35 mouse cellular contexts compared by ENCODE assay signal in the genomic region with DNA sequence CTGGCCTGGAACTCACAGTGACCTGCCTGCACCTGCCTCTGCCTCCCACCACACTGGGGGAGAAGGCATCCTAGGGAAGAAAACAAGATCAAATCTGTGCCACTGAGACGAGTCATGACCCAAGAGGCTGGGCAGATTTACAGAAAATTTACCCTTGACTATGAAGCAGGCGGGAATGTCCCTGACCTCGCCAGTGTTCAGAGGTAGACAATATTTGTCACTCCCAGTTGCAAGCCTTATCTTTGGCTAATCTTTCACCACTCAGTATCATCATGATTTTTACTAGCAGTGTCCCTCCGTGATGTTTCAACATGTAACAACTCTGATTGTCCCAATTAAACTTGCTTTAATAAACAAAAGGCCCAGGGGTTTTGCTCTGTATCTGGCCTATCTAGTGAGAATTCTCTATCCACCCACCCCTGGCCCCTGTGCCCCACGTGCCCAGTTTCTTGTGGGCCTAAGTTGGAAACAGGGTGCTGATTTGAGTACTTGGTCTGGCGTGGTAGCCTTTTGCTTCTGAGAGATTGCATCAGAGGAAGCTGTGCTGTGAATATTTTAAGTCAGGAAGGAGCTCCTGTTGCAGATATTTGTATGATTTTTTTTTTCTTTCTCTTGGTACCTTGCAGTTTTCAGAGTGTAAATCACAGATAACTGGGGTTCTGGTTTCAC. TPM values are rescaled to one million over a fixed set of nuclear protein-coding genes. Genes with fewer than 3 reads are reported as not detected.
A peak's percentile ranks its signal among the peaks of the same experiment; 100 is the strongest.
DNase-seq lines count a peak whose midpoint lies in the region; ATAC-seq and TF ChIP-seq lines count a peak whose summit lies in the region.
"Had no signal": no experiment of that assay in that cellular context is flagged by ENCODE, and none has a peak within 500 bp of the region (broad histone marks: within the 10 kb centered on the region; RNA-seq: fewer than 3 reads in every experiment).

No protein-coding gene starts in this region.

- peaks cover 26% of the 10 kb centered on the region for H3K36me3 ChIP-seq in kidney, embryonic 16.5 days (ENCODE audit: insufficient read depth, low read length)
- no peaks in the 10 kb centered on the region for H3K36me3 ChIP-seq in kidney, adult 2 months (ENCODE audit: control insufficient read depth, insufficient read depth, low read length)

- no peak for TF ChIP-seq CTCF in kidney, adult 2 months (conservative IDR thresholded peaks at IDR 0.05; ENCODE audit: insufficient read depth, insufficient read length, low read depth, low read length)

- WGBS in kidney, embryonic 16.5 days: 75% methylated on average over 6 of the region's 6 CpGs
- WGBS in kidney, adult 2 months: 74% methylated on average over 6 of the region's 6 CpGs

- H3K9me3 ChIP-seq in kidney, embryonic 16.5 days (ENCODE audit: low read length): no peaks in the 10 kb centered on the region
- H3K9me3 ChIP-seq: embryonic facial prominence, embryonic 12.5 days; forebrain, embryonic 10.5 days; forebrain, embryonic 15.5 days; heart, embryonic 13.5 days; hindbrain, embryonic 15.5 days; kidney, embryonic 15.5 days; stomach, embryonic 15.5 days had no signal

- H3K27me3 ChIP-seq in kidney, embryonic 16.5 days (ENCODE audit: insufficient read depth, low read length): no peaks in the 10 kb centered on the region
- no peaks in the 10 kb centered on the region for H3K27me3 ChIP-seq in kidney, adult 2 months (replicated peaks; ENCODE audit: control insufficient read depth, insufficient read depth, low read length)
- H3K27me3 ChIP-seq: embryonic facial prominence, embryonic 12.5 days; forebrain, embryonic 15.5 days; heart, embryonic 13.5 days; hindbrain, embryonic 15.5 days; kidney, embryonic 15.5 days; stomach, embryonic 15.5 days had no signal

- ATAC-seq in kidney, embryonic 16.5 days (ENCODE audit: low FRiP score, low TSS enrichment): no peak
- ATAC-seq: forebrain, embryonic 15.5 days; inflammation-experienced regulatory T-cells, adult 6 months; midbrain, embryonic 16.5 days had no signal

- 0 out of 2 replicates have a peak overlapping the region, but pooled peaks have one; percentile 14 for H3K9ac ChIP-seq in kidney, embryonic 16.5 days (replicated peaks; ENCODE audit: low read length)
- H3K9ac ChIP-seq: embryonic facial prominence, embryonic 12.5 days; forebrain, embryonic 15.5 days; heart, embryonic 13.5 days; hindbrain, embryonic 15.5 days; kidney, embryonic 15.5 days; stomach, embryonic 15.5 days had no signal

- intact Hi-C loops in left cerebral cortex, postnatal 36 days (cut with DNase I): no loop called here

- H3K27ac ChIP-seq in kidney, embryonic 16.5 days (ENCODE audit: low read length): no peak overlapping the region
- no peak overlapping the region for H3K27ac ChIP-seq in kidney, adult 2 months (ENCODE audit: insufficient read depth, low read depth, low read length)
- H3K27ac ChIP-seq: embryonic facial prominence, embryonic 12.5 days; forebrain, embryonic 10.5 days; forebrain, embryonic 15.5 days; gastrocnemius, adult 2 months; heart, embryonic 13.5 days; hindbrain, embryonic 15.5 days; kidney, embryonic 15.5 days; layer of hippocampus, adult 2 months; left cerebral cortex, adult 2 months; stomach, embryonic 15.5 days had no signal

- H3K4me3 ChIP-seq in kidney, embryonic 16.5 days (ENCODE audit: low read length): no peak overlapping the region
- H3K4me3 ChIP-seq in kidney, adult 2 months (ENCODE audit: insufficient read depth, low read depth, low read length): no peak overlapping the region
- H3K4me3 ChIP-seq: embryonic facial prominence, embryonic 12.5 days; forebrain, embryonic 10.5 days; forebrain, embryonic 15.5 days; gastrocnemius, adult 2 months; heart, embryonic 13.5 days; hindbrain, embryonic 15.5 days; kidney, embryonic 15.5 days; layer of hippocampus, adult 2 months; left cerebral cortex, adult 2 months; stomach, embryonic 15.5 days had no signal

- DNase-seq in kidney, adult 2 months: no peak
- peak; percentile 33 for DNase-seq in 3T3-L1 (ENCODE audit: low read depth, low spot score)
- peak; percentile 81 for DNase-seq in adrenal gland, adult 2 months
- peak; percentile 52 to 75 for DNase-seq in adrenal gland, postnatal 36 days
- DNase-seq in left cerebral cortex, postnatal 36 days (ENCODE audit: low spot score in 2 of 2): no peak
- no peak for DNase-seq in lung, postnatal 4 days
- DNase-seq: B cell, adult 2 months; cerebellum, adult 11-12 months; cerebellum, adult 9-11 months; embryo, embryonic 11 days; gastrocnemius, adult 2 months; gastrocnemius, postnatal 36 days; heart, adult 18-20 months; heart, postnatal 10 days; kidney, adult 11 months; kidney, postnatal 36 days; left cerebral cortex, postnatal 4 days; lung, adult 2 months; lung, postnatal 14 days; right cerebral cortex, postnatal 25 days; thymus, adult 18-20 months; thymus, postnatal 36 days had no signal

- no peak for TF ChIP-seq POLR2A in kidney, adult 2 months (IDR thresholded peaks at IDR 0.05; ENCODE audit: low read depth, low read length)

- H3K4me1 ChIP-seq in kidney, embryonic 16.5 days (ENCODE audit: insufficient read depth, low read length): peaks cover 18% of the 10 kb centered on the region
- no peaks in the 10 kb centered on the region for H3K4me1 ChIP-seq in kidney, adult 2 months (ENCODE audit: control insufficient read depth, insufficient read depth, low read length)

- no peak overlapping the region for H3K4me2 ChIP-seq in kidney, embryonic 16.5 days (replicated peaks; ENCODE audit: low read depth, low read length)
- H3K4me2 ChIP-seq: embryonic facial prominence, embryonic 12.5 days; forebrain, embryonic 15.5 days; heart, embryonic 13.5 days; hindbrain, embryonic 15.5 days; kidney, embryonic 15.5 days; midbrain, embryonic 11.5 days; stomach, embryonic 15.5 days had no signal

RNA-seq across cellular contexts. Expression of a gene that starts 2.1 kb away (rescaled TPM):
- polyA plus RNA-seq in kidney, embryonic 16.5 days (2015; fragmentation: Nextera tagmentation; extraction: Ambion mirVana): 0.16 and 0.40 TPM in 2 replicates
- polyA plus RNA-seq in kidney, adult 2 months (2012; rRNA removed): 0.09 and 0.24 TPM in 2 replicates
- 1 to 10 TPM in 1 of 2 experiments, under 1 TPM in 1; 0.97 to 3.0 TPM for total RNA-seq in adrenal gland, adult 2 months (2021)
- polyA plus RNA-seq in adrenal gland, adult 2 months (2012; rRNA removed): 0.07 and 0.13 TPM in 2 replicates
- total RNA-seq in adrenal gland, postnatal 36 days (2021): 1 to 10 TPM; 1.9 to 2.5 TPM
- 1 to 10 TPM; 1.5 to 3.0 TPM for total RNA-seq in left cerebral cortex, postnatal 36 days (2021)

RNA-seq across cellular contexts. Expression of a gene that starts 34.8 kb away (rescaled TPM):
- polyA plus RNA-seq in kidney, embryonic 16.5 days (2015; fragmentation: Nextera tagmentation; extraction: Ambion mirVana): 112 and 113 TPM in 2 replicates
- 58.0 and 62.1 TPM in 2 replicates for polyA plus RNA-seq in kidney, adult 2 months (2012; rRNA removed)
- total RNA-seq in adrenal gland, adult 2 months (2021): 100 to 1,000 TPM in 1 of 2 experiments, 10 to 100 TPM in 1; 88.6 to 113 TPM
- polyA plus RNA-seq in adrenal gland, adult 2 months (2012; rRNA removed): 27.3 and 34.4 TPM in 2 replicates
- 100 to 1,000 TPM; 103 to 122 TPM for total RNA-seq in adrenal gland, postnatal 36 days (2021)
- total RNA-seq in left cerebral cortex, postnatal 36 days (2021): 10 to 100 TPM; 43.0 to 50.9 TPM

Comparison
In these comparisons a context has a peak if more than half of its experiments do, and no peak if none do; other contexts are left out.
1. DNase-seq: peak in 3T3-L1 (single experiment), adrenal gland, adult 2 months (single experiment) and adrenal gland, postnatal 36 days (2 of 2); none in kidney, adult 2 months (single experiment), left cerebral cortex, postnatal 36 days (0 of 2) and lung, postnatal 4 days (0 of 2).